Mouse (Mus musculus) heart, postnatal 25 days (tissue): Measurements from ENCODE around the gene Slc9a3. TPM values are rescaled to one million over a fixed set of nuclear protein-coding genes. Genes with fewer than 3 reads are reported as not detected.

Experiments
- DNase-seq: peaks from one replicate; pipeline ENCODE4 v3.0.0; 2022; ENCODE audit warnings: low spot score
- intact Hi-C: fragments of 180-260 bp; cut with DNase I; formaldehyde crosslinking; loops from one replicate; pipeline ENCODE4 v1.15.1; 2025
- total RNA-seq, 2 experiments: library from RNA; stranded (reverse); gene quantifications; 2 replicates each; pipeline ENCODE4 v1.2.3; 2021

The Slc9a3 gene
- total RNA-seq, result under 1 TPM; 0.34 to 0.70 TPM

- no peak for DNase-seq
- intact Hi-C loops, result no loop called here
These were observed at the start of gene Slc9a3 for GRCm38 (mm10) chr13:74121141-74121602. Gene Slc9a3, plus strand, starts transcription at chr13:74121457.

GRCm38 (mm10) chr13:74071714-74072113 is 49.5 kb upstream of the Slc9a3 start:
- no peak for DNase-seq
- intact Hi-C loops, result no loop called here

- intact Hi-C loops, result no loop called here
- DNase-seq, result no peak
These were observed 47.9 kb upstream of the Slc9a3 start for GRCm38 (mm10) chr13:74073369-74073768.

- no peak for DNase-seq
- intact Hi-C loops, result no loop called here
These were observed 31.0 kb upstream of the Slc9a3 start for GRCm38 (mm10) chr13:74090265-74090664.

- intact Hi-C loops, result loop anchor here (1.0 to 5.0 kb wide), 2 partner anchors 91 to 205 kb away; no protein-coding TSS in a partner anchor
- no peak for DNase-seq
These were observed 25.3 kb upstream of the Slc9a3 start for GRCm38 (mm10) chr13:74095936-74096335.

- DNase-seq, result no peak
- intact Hi-C loops, result loop anchor here (1.0 to 5.0 kb wide), 2 partner anchors 90 to 204 kb away; no protein-coding TSS in a partner anchor
These were observed 24.4 kb upstream of the Slc9a3 start for GRCm38 (mm10) chr13:74096715-74097363.

- intact Hi-C loops, result loop anchor here (5.0 kb wide), 1 partner anchor 88 kb away; no protein-coding TSS in a partner anchor
- no peak for DNase-seq
These were observed 22.3 kb upstream of the Slc9a3 start for GRCm38 (mm10) chr13:74098913-74099312.

- intact Hi-C loops, result loop anchor here (5.0 kb wide), 1 partner anchor 60 kb away; no protein-coding TSS in a partner anchor
- DNase-seq, result no peak
These were observed 19.0 kb upstream of the Slc9a3 start for GRCm38 (mm10) chr13:74102108-74102830.

GRCm38 (mm10) chr13:74102831-74103582 is 18.2 kb upstream of the Slc9a3 start:
- no peak for DNase-seq
- intact Hi-C loops, result loop anchor here (5.0 kb wide), 1 partner anchor 59 kb away; no protein-coding TSS in a partner anchor

- intact Hi-C loops, result loop anchor here (5.0 kb wide), 1 partner anchor 58 kb away; no protein-coding TSS in a partner anchor
These were observed 16.8 kb upstream of the Slc9a3 start for GRCm38 (mm10) chr13:74104417-74104816.

GRCm38 (mm10) chr13:74107410-74107809 is 13.8 kb upstream of the Slc9a3 start:
- intact Hi-C loops, result no loop called here
- DNase-seq, result no peak

More at GRCm38 (mm10) chr13:74104417-74104816, 16.8 kb upstream of the Slc9a3 start:
- no peak for DNase-seq

GRCm38 (mm10) chr13:74112593-74112992 is 8.7 kb upstream of the Slc9a3 start:
- intact Hi-C loops, result no loop called here
- no peak for DNase-seq

GRCm38 (mm10) chr13:74113626-74114191 is 7.5 kb upstream of the Slc9a3 start:
- intact Hi-C loops, result no loop called here
- DNase-seq, result no peak

- intact Hi-C loops, result no loop called here
- no peak for DNase-seq
These were observed 606 bp downstream of the Slc9a3 start for GRCm38 (mm10) chr13:74121795-74122330.

GRCm38 (mm10) chr13:74122632-74123031 is 1.4 kb downstream of the Slc9a3 start:
- intact Hi-C loops, result no loop called here
- DNase-seq, result no peak

- intact Hi-C loops, result no loop called here
These were observed 6.3 kb downstream of the Slc9a3 start for GRCm38 (mm10) chr13:74127571-74127970.

GRCm38 (mm10) chr13:74129909-74130308 is 8.7 kb downstream of the Slc9a3 start:
- DNase-seq, result no peak
- intact Hi-C loops, result no loop called here

More at GRCm38 (mm10) chr13:74127571-74127970, 6.3 kb downstream of the Slc9a3 start:
- DNase-seq, result no peak

GRCm38 (mm10) chr13:74138906-74139647 is 17.8 kb downstream of the Slc9a3 start:
- intact Hi-C loops, result no loop called here
- no peak for DNase-seq

GRCm38 (mm10) chr13:74140793-74141192 is 19.5 kb downstream of the Slc9a3 start:
- intact Hi-C loops, result no loop called here
- no peak for DNase-seq
